Mouse (Mus musculus): ENCODE measurements at regions not wholly inside any gene's neighbourhood (a gene's known extent, or its start where the extent isn't known, plus 50 kb on each side); places are given as distances from the start of the nearest gene placed in this dataset.

DNA sequence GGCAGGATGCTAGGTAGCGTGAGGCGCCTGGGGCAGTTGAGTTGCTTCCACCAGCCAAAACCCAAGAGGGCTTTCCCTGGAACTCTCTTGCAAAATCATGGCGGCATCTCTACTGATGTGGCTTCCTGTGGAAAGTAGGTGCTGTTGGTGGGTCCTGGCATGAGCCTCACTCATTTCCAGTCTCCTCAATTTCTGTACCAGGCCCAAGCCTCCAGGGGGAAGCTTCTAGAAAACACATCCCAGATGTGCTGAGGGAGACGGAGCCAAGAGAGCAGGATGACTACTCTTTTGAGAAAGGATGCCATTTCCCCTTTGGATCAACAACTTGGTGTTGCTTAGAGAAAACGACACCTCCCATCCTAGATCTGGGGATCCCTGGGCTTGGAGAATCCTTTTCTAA, 50.9 kb upstream of the 1600014C23Rik start:
- no peak for DNase-seq
